Mouse (Mus musculus) myocyte (in vitro differentiated cells): ENCODE measurements around the gene Map2k3.

Source experiments
- CEBPB ChIP-seq: IDR thresholded peaks from 2 replicates; pipeline ENCODE4 v1.6.1; 2011; ENCODE audit warnings: mild to moderate bottlenecking, moderate library complexity; ENCODE audit not compliant: poor library complexity, insufficient read depth, severe bottlenecking
- E2F4 ChIP-seq: IDR thresholded peaks from one replicate; pipeline ENCODE4 v1.6.1; 2011; ENCODE audit warnings: mild to moderate bottlenecking, control low read depth, moderate library complexity; ENCODE audit not compliant: insufficient read depth
- MAX ChIP-seq: IDR thresholded peaks from one replicate; pipeline ENCODE4 v1.6.1; 2011; ENCODE audit warnings: low read depth, mild to moderate bottlenecking, control low read depth
- MYOD1 ChIP-seq, 3 experiments: IDR thresholded peaks; one replicate each; pipeline ENCODE4 v1.6.1; 2011; ENCODE audit warnings: control low read depth in 2 of 3, low read depth in 2 of 3, mild to moderate bottlenecking in 2 of 3, moderate library complexity in 1 of 3; ENCODE audit not compliant: insufficient read length in 2 of 3, control insufficient read depth in 1 of 3
- POLR2A ChIP-seq: IDR thresholded peaks from one replicate; pipeline ENCODE4 v1.6.1; 2011; ENCODE audit warnings: low read depth, mild to moderate bottlenecking, control low read depth, moderate library complexity; ENCODE audit not compliant: insufficient read length
- POLR2AphosphoS2 ChIP-seq: IDR thresholded peaks from one replicate; pipeline ENCODE4 v1.6.1; 2011; ENCODE audit warnings: low read depth, control low read depth; ENCODE audit not compliant: insufficient read length
- REST ChIP-seq: IDR thresholded peaks from one replicate; pipeline ENCODE4 v1.6.1; 2011; ENCODE audit warnings: mild to moderate bottlenecking, control low read depth, moderate library complexity; ENCODE audit not compliant: insufficient read depth, insufficient read length
- SRF ChIP-seq: IDR thresholded peaks from one replicate; pipeline ENCODE4 v1.6.1; 2011; ENCODE audit warnings: low read depth; ENCODE audit not compliant: control insufficient read depth, insufficient read length
- TCF12 ChIP-seq: IDR thresholded peaks from one replicate; pipeline ENCODE4 v1.6.1; 2011; ENCODE audit warnings: mild to moderate bottlenecking, control low read depth; ENCODE audit not compliant: poor library complexity, insufficient read depth, severe bottlenecking
- TCF3 ChIP-seq: IDR thresholded peaks from one replicate; pipeline ENCODE4 v1.6.1; 2011; ENCODE audit warnings: low read depth, control low read depth; ENCODE audit not compliant: insufficient read length
- USF1 ChIP-seq: IDR thresholded peaks from one replicate; pipeline ENCODE4 v1.6.1; 2011; ENCODE audit warnings: low read depth, mild to moderate bottlenecking, control low read depth, moderate library complexity

DNA sequence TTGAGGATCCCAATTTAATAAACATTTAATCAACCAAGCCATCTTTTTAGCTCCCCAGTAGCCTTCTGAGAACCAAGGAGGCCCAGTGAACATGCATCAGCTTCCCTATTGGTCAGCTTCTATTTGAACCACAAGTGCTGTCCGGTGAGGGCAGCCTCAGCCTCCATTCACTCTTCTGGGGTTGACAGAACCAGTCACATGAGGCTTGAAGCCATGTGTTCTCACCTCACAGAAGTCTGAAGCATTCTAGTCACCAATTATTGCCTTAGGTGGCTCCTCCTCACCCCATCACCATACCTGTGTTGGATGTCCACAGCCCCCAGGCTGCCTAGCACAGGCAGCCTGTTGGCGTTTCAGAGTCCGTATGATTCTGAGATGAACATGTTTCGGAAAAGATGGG lies 27.1 kb downstream of the Map2k3 start:
- TF ChIP-seq MYOD1 (IDR thresholded peaks at IDR 0.05; ENCODE audit: control insufficient read depth in 1 of 3, insufficient read length in 2 of 3, low read depth in 2 of 3) (no peak), REST (no peak), POLR2A (no peak), POLR2AphosphoS2 (no peak), MAX (no peak), CEBPB (no peak), TCF3 (no peak), USF1 (no peak), SRF (no peak), E2F4 (no peak), TCF12 (no peak)
